Mouse (Mus musculus): ENCODE data around the gene E030025P04Rik. TPM values are rescaled to one million over a fixed set of nuclear protein-coding genes. Genes with fewer than 3 reads are reported as not detected.

The E030025P04Rik gene
- total and polyA plus RNA-seq, 2 experiments from 2014 or later = not detected

- Histone ChIP-seq H3K4me1 (ENCODE audit: insufficient read depth, low read length) (no peaks in the 10 kb centered on the region), H3K36me3 (ENCODE audit: insufficient read depth, low read length) (no peaks in the 10 kb centered on the region), H3K27ac (no peak overlapping the region), H3K9me3 (ENCODE audit: low read length) (no peaks in the 10 kb centered on the region), H3K9ac (replicated peaks; ENCODE audit: low read length) (no peak overlapping the region), H3K27me3 (ENCODE audit: insufficient read depth, low read length) (no peaks in the 10 kb centered on the region), H3K4me2 (ENCODE audit: low read depth, low read length) (no peak overlapping the region), H3K4me3 (ENCODE audit: low read length) (no peak overlapping the region)
- 87% methylated on average over 3 of the region's 3 CpGs for WGBS
- ATAC-seq (no peak), DNase-seq (ENCODE audit: low spot score) (no peak)
- no peak for TF ChIP-seq CTCF (IDR thresholded peaks at IDR 0.05; ENCODE audit: low read depth)
These were observed 40.8 kb downstream of the E030025P04Rik start for GRCm38 (mm10) chr11:109103386-109103785.

GRCm38 (mm10) chr11:109102646-109103045 lies 41.5 kb downstream of the E030025P04Rik start:
- no peaks in the 10 kb centered on the region for H3K9me3 ChIP-seq (ENCODE audit: low read length)
- ATAC-seq (no peak), DNase-seq (ENCODE audit: low spot score) (no peak)
- 89% methylated on average over 8 of the region's 8 CpGs for WGBS
- H3K27me3 ChIP-seq (ENCODE audit: insufficient read depth, low read length) = no peaks in the 10 kb centered on the region
- H3K4me1 ChIP-seq (ENCODE audit: insufficient read depth, low read length) = peaks cover 6% of the 10 kb centered on the region; the same call in 1 of the 2 replicates
- no peaks in the 10 kb centered on the region for H3K36me3 ChIP-seq (ENCODE audit: insufficient read depth, low read length)
- no peak for TF ChIP-seq CTCF (IDR thresholded peaks at IDR 0.05; ENCODE audit: low read depth)
- no peak overlapping the region for H3K4me3 ChIP-seq (ENCODE audit: low read length)
- no peak overlapping the region for H3K9ac ChIP-seq (replicated peaks; ENCODE audit: low read length)
- no peak overlapping the region for H3K4me2 ChIP-seq (ENCODE audit: low read depth, low read length)
- no peak overlapping the region for H3K27ac ChIP-seq

GRCm38 (mm10) chr11:109100266-109100665 lies 43.9 kb downstream of the E030025P04Rik start:
- H3K27me3 ChIP-seq (ENCODE audit: insufficient read depth, low read length) = no peaks in the 10 kb centered on the region
- H3K9me3 ChIP-seq (ENCODE audit: low read length) = no peaks in the 10 kb centered on the region
- H3K27ac ChIP-seq = no peak overlapping the region
- no peak overlapping the region for H3K4me2 ChIP-seq (ENCODE audit: low read depth, low read length)
- H3K9ac ChIP-seq (replicated peaks; ENCODE audit: low read length) = no peak overlapping the region
- H3K4me1 ChIP-seq (ENCODE audit: insufficient read depth, low read length) = peaks cover 6% of the 10 kb centered on the region; the same call in 1 of the 2 replicates
- ATAC-seq (no peak), DNase-seq (ENCODE audit: low spot score) (no peak)
- 87% methylated on average over 6 of the region's 6 CpGs for WGBS
- no peak for TF ChIP-seq CTCF (IDR thresholded peaks at IDR 0.05; ENCODE audit: low read depth)
- no peaks in the 10 kb centered on the region for H3K36me3 ChIP-seq (ENCODE audit: insufficient read depth, low read length)
- no peak overlapping the region for H3K4me3 ChIP-seq (ENCODE audit: low read length)

- TF ChIP-seq CTCF (IDR thresholded peaks at IDR 0.05; ENCODE audit: low read depth) = no peak
- no peak overlapping the region for H3K9ac ChIP-seq (replicated peaks; ENCODE audit: low read length)
- DNase-seq (ENCODE audit: low spot score) = no peak
- H3K27ac ChIP-seq = no peak overlapping the region
- no peaks in the 10 kb centered on the region for H3K27me3 ChIP-seq (ENCODE audit: insufficient read depth, low read length)
- H3K4me2 ChIP-seq (ENCODE audit: low read depth, low read length) = no peak overlapping the region
- no peak overlapping the region for H3K4me3 ChIP-seq (ENCODE audit: low read length)
- H3K4me1 ChIP-seq (ENCODE audit: insufficient read depth, low read length) = no peaks in the 10 kb centered on the region
- no peaks in the 10 kb centered on the region for H3K36me3 ChIP-seq (ENCODE audit: insufficient read depth, low read length)
- 43% methylated on average over 5 of the region's 5 CpGs for WGBS
- no peaks in the 10 kb centered on the region for H3K9me3 ChIP-seq (ENCODE audit: low read length)
- ATAC-seq = no peak
These were observed 52.3 kb downstream of the E030025P04Rik start for GRCm38 (mm10) chr11:109091821-109092220.

Other genes with a start within 250 kb of the E030025P04Rik start
- 31.8 and 38.0 TPM in 2 replicates for gene Axin2, start 224.0 kb downstream of the E030025P04Rik start, total RNA-seq (2014; rRNA removed)
- 5.9 and 6.0 TPM in 2 replicates for gene Axin2, start 224.0 kb downstream of the E030025P04Rik start, polyA plus RNA-seq (2015; fragmentation: Nextera tagmentation; extraction: Ambion mirVana)
- 28.5 and 30.3 TPM in 2 replicates for gene Rgs9, start 153.8 kb upstream of the E030025P04Rik start, total RNA-seq (2014; rRNA removed)
- 13.4 and 14.3 TPM in 2 replicates for gene Rgs9, start 153.8 kb upstream of the E030025P04Rik start, polyA plus RNA-seq (2015; fragmentation: Nextera tagmentation; extraction: Ambion mirVana)
- gene Gna13, start 218.5 kb upstream of the E030025P04Rik start, total RNA-seq (2014; rRNA removed) = 55.0 and 69.3 TPM in 2 replicates
- gene Gna13, start 218.5 kb upstream of the E030025P04Rik start, polyA plus RNA-seq (2015; fragmentation: Nextera tagmentation; extraction: Ambion mirVana) = 38.1 and 44.4 TPM in 2 replicates